Mouse (Mus musculus): ENCODE measurements around the gene Astn2. TPM values are rescaled to one million over a fixed set of nuclear protein-coding genes. Genes with fewer than 3 reads are reported as not detected.

Gene Astn2
- polyA plus RNA-seq, 1 experiment: not detected

- no peak for TF ChIP-seq GATA1 (IDR thresholded peaks at IDR 0.05; ENCODE audit: low read length)
Measured at GRCm38 (mm10) chr4:65402836-65403634, 1001.4 kb downstream of the Astn2 start.

GRCm38 (mm10) chr4:65402286-65402685, 1002.1 kb downstream of the Astn2 start:
- TF ChIP-seq GATA1 (IDR thresholded peaks at IDR 0.05; ENCODE audit: low read length): no peak

GRCm38 (mm10) chr4:65399457-65399856, 1005.0 kb downstream of the Astn2 start:
- no peak for TF ChIP-seq GATA1 (IDR thresholded peaks at IDR 0.05; ENCODE audit: low read length)

GRCm38 (mm10) chr4:65396806-65397205, 1007.6 kb downstream of the Astn2 start:
- no peak for TF ChIP-seq GATA1 (IDR thresholded peaks at IDR 0.05; ENCODE audit: low read length)

- TF ChIP-seq GATA1 (IDR thresholded peaks at IDR 0.05; ENCODE audit: low read length): no peak
Measured at GRCm38 (mm10) chr4:65391001-65391400, 1013.4 kb downstream of the Astn2 start.

GRCm38 (mm10) chr4:65383070-65383469, 1021.3 kb downstream of the Astn2 start:
- no peak for TF ChIP-seq GATA1 (IDR thresholded peaks at IDR 0.05; ENCODE audit: low read length)

- TF ChIP-seq GATA1 (IDR thresholded peaks at IDR 0.05; ENCODE audit: low read length): no peak
Measured at GRCm38 (mm10) chr4:65379461-65379860, 1025.0 kb downstream of the Astn2 start.

GRCm38 (mm10) chr4:65376571-65376970, 1027.8 kb downstream of the Astn2 start:
- TF ChIP-seq GATA1 (IDR thresholded peaks at IDR 0.05; ENCODE audit: low read length): no peak

GRCm38 (mm10) chr4:65373841-65374240, 1030.6 kb downstream of the Astn2 start:
- no peak for TF ChIP-seq GATA1 (IDR thresholded peaks at IDR 0.05; ENCODE audit: low read length)

- no peak for TF ChIP-seq GATA1 (IDR thresholded peaks at IDR 0.05; ENCODE audit: low read length)
Measured at GRCm38 (mm10) chr4:65372731-65373130, 1031.7 kb downstream of the Astn2 start.

GRCm38 (mm10) chr4:65367135-65367534, 1037.3 kb downstream of the Astn2 start:
- no peak for TF ChIP-seq GATA1 (IDR thresholded peaks at IDR 0.05; ENCODE audit: low read length)

GRCm38 (mm10) chr4:65354580-65354979, 1049.8 kb downstream of the Astn2 start:
- TF ChIP-seq GATA1 (IDR thresholded peaks at IDR 0.05; ENCODE audit: low read length): no peak

GRCm38 (mm10) chr4:65350521-65350920, 1053.9 kb downstream of the Astn2 start:
- TF ChIP-seq GATA1 (IDR thresholded peaks at IDR 0.05; ENCODE audit: low read length): no peak

GRCm38 (mm10) chr4:65341766-65342165, 1062.6 kb downstream of the Astn2 start:
- no peak for TF ChIP-seq GATA1 (IDR thresholded peaks at IDR 0.05; ENCODE audit: low read length)

GRCm38 (mm10) chr4:65333718-65334117, 1070.7 kb downstream of the Astn2 start:
- TF ChIP-seq GATA1 (IDR thresholded peaks at IDR 0.05; ENCODE audit: low read length): no peak
